Mouse (Mus musculus) retina, postnatal 1 day (tissue): ENCODE data around the gene Emc10.

Experiments used
- DNase-seq: peaks from one replicate; pipeline ENCODE4 v3.0.0-alpha.2; 2012

The Emc10 gene

DNA sequence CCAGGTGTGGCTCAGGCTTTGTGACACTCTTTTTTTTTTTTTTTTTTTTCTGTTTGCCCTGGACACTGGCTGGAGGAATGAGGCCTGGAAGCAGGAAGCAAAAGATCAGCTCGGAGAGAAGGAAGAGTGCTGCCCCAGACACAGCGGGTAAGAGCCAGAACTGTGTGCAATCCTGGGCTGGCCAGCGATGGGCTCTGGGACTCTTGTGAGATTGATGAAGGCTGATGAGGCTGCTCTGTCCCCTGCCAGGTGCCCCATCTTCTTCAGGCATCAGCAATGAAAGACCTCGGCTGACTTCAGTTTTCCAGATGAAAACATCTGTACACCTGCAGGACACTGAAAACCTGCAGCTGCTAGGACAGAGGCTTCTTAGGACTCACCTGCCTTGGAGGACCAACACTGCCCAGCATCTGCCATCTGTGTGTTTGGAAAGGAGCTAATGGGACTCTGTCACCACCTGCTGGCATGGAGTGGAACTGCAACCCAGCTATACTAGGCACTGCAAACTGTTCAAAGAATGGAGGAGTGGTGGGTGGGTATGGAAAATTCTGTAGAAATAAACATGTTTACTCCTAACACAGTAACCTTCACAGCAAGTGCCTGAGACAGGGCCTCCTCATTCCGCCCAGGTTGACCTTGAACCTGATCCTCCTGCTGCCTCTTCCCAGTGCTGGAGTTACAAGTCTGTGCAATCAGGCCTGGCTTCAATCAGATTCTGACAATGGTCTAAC lies 11.3 kb downstream of the Emc10 start:
- peak; percentile 89 for DNase-seq

DNA sequence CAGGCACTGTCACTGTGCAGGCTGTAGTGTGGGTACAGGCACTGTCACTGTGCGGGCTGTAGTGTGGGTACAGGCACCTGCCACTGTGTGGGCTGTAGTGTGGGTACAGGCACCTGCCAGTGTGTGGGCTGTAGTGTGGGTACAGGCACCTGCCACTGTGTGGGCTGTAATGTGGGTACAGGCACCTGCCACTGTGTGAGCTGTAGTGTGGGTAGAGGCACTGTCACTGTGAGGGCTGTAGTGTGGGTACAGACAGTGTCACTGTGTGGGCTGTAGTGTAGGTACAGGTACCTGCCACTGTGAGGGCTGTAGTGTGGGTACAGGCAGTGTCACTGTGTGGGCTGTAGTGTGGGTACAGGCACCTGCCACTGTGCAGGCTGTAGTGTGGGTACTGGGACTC lies 12.2 kb downstream of the Emc10 start:
- no peak for DNase-seq

DNA sequence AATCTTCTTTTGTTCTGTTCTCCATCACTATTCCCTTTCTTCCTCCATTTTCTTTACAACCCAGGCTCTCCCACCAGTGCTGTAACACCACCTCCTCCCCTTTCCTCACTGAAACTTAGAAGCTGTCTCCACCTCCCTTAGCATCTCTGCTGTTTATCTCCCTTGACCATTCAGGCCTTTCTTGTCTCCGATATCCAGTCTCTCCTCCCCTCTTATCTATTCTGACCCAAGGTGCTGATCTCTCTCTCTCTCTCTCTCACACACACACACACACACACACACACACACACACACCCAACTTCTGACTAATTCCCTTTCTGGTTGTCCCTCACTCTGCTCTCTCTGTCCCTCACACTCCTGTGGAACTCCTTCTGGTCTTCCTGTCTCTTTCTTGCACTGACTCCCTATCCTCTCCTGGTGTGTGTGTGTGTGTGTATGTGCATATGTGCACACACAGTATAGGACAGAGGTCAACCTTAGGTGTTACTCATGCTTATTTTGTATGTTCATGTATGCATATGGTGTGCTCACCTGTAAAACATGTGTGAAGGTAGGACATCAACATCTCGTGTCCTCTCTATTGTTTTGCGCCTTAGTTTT lies 13.4 kb downstream of the Emc10 start:
- DNase-seq, result no peak

DNA sequence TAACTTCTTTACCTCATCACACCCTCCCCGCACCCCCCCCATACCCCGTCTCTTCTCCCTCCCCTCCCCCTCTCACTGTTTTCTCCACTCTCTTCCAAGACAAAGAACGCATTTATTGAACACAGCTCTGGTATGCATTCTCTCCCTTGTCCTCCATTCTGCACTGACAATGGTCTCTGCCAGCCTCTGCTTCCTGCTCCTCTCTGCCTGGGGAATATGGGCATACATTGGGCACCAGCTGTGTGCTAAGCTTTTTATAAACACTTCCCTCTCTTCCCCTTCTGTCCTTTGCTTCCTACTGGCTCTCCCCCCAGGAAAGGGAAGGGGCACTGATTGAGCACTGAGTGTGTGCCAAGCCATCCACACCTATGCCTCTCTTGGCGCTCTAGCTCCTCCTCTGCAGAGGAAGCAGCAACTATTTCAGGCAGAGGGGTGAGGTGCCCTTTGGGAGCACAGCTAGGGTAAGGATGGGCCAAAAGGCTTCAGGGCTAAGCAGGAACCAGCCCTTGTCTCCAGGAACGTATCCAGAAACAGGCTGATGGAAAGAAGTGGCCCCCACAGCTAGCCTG lies 21.2 kb downstream of the Emc10 start:
- peak; percentile 63 for DNase-seq

DNA sequence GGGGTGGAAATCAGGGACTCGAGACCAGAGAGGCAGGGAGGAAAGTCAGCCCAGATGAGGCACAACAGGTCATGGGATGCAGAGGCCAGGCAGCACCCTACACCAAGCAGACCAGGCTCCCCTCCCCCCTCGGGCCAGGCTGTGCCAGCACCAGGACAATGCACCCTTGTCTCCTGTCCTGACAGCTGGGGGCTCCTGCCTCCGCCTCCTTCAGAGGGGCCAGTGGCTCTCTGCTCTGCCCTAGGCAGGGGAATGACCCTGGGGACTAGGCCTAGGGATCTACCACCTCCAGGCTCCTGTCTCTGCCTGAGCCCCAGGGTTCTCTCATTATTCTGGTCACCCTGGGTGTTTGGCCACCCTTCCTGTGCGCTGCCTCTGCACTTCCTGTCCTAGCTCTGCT lies 21.9 kb downstream of the Emc10 start:
- peak; percentile 95 for DNase-seq

DNA sequence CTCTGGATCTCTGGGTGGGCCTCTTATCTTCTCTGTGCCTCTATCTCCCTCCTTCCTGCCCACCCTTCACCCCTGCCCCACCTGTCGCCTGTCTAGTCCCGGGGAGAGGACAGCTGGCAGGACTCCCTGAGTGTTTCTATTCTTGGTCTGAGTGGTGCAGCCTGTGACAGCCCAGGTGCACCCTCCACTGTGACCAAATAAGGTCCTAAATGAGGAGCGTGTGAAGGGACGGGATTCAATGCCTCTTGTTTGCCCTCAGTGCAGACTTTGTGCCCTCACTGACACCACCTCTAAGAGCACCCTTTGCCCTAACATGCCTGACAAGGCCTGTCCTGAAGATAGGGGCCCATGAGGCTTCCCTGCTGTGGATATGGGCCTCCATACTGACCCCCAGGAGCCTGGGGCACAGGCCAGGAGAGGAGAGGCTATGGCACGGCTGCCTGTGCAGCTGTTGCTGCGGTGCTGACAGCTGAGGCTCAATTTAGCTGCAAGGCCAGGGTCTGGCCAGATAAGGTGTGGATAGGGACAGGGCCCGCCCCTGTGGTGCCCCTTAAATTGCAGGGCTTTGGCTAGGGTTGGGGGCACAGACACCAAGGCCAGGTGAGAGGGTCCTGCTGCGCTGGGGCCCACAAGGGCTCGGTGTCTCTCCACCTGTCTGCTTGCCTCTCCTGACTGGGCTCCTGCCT lies 23.2 kb downstream of the Emc10 start:
- peak; percentile 20 for DNase-seq

DNA sequence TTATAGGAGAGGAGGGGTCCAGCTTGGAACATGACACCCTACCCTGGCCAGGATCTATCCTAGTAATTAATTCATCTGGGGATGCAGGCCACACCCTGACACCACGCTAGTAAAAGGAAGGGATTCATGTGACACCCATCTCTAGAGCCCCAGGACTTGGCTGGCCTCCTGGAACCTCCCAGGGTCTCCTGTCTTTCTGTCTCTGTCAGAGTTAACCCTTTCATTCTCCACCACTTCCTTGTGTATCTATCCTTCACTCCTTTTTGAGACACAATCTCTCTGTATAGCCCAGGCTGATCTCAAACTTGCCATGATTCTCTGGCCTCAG lies 23.8 kb downstream of the Emc10 start:
- no peak for DNase-seq

DNA sequence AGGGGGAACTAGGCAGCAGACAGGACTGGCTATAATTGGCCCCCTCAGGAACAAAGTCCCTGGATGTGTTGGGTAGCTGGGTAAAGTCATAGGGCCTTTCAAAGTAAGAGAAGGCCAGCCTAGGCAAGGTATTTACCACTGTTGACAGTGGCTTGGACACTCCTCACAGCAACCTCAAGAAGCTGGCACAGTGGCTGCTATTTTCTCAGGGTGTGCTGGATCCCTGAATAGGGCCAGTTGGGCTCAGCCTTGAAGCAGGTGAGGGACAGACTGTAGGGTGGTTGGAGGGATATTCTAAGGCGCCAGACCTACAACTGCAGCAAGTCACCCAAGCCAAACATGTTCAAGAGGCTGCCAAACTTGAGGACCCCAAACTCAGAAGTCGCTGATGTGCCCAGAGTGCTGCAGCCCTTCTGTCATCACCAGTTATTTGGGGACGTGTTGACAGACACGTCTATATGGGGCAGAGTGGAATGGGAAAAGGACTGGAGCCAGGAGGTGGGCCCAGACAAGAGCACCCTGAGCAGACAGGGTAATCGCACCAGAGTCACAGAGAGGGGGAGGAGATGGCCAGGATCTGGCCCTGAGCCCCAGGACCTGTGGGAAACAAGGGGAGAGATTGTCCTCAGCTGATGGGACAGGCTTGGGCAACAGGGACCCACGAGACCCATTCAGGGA lies 24.3 kb downstream of the Emc10 start:
- DNase-seq, result peak; percentile 33

DNA sequence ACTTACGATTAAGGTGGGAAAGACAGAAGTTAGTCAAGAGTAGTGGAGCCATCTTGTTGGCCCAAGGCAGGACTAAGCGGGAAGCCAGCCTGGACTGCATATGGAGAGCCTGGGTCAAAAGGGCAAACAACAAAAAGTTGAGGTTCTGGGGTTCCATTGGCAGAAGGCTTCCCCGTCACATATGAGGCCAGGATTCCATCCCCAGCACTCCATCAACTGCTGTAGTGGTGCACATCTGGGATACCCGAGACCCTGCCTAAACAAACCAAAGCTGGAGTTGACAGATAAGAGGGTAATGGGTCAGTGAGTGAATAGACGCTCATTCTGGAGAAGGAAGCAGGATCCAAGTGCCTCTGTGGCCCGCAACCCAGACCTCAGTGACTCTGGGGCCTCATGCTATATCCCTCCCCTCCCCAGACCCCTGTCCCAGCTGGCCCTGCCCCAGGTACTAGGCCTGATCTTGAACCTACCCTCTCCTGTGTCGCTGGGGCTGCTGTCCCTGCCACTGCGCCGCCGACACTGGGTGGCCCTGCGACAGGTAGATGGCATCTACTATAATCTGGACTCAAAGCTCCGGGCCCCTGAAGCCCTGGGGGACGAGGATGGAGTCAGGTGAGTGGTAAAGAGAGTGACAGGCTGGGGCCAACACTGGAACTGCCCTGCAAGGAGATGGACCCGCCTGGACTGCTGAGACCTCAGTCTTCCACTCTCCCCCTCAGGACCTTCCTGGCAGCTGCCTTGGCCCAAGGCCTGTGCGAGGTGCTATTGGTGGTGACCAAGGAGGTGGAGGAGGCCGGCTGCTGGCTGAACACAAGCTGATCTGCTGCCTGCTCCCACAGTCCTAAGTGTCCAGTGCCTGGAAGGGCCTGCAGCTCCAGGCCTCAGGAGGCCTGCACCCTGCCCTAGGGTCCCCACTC lies 25.4 kb downstream of the Emc10 start:
- no peak for DNase-seq

DNA sequence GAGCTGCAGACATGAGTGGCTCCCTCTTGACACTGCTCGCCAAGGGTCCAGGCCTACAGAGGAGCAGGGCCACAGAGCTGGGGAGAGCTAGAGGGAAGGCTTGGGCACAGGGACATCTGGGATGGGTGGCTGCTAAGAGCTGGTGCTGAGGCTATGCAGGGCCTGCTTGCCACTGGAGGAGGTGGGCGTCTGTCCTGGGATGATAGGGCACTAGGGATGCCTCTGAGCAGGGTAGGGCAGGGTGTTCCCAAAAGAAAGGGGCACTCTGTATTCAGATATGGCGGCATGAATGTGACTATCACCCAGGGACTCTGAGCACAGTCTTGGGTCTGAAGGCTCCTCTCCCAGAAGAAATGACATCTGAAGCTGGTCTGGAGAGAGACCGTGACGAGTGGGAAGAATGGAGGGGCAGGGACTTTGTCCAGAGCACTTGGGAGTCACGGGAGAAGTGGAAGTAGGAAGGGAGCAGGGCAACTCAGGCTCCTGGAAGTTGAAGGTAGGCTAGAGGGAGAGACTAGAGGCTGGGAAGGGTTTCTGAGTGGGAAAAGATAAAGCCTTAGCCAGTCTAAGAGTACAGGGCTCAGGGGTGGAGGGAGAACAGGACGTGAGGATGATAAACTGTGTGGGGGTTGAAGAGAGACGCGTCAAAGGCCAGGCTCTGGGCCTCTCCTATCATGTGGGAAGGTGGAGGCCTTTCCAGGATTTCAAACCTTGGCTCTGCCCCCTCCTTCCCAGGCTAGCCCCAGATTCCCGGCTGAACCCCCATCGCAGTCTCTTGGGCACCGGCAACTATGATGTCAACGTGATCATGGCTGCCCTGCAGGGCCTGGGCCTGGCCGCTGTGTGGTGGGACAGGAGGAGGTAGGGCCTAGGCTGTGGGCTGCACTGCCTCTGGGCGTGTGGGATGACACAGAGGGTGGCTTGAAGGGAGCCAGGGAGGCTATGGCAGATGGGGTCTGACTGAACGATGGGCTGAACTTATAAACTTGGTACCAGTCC lies 26.4 kb downstream of the Emc10 start:
- DNase-seq, result no peak

DNA sequence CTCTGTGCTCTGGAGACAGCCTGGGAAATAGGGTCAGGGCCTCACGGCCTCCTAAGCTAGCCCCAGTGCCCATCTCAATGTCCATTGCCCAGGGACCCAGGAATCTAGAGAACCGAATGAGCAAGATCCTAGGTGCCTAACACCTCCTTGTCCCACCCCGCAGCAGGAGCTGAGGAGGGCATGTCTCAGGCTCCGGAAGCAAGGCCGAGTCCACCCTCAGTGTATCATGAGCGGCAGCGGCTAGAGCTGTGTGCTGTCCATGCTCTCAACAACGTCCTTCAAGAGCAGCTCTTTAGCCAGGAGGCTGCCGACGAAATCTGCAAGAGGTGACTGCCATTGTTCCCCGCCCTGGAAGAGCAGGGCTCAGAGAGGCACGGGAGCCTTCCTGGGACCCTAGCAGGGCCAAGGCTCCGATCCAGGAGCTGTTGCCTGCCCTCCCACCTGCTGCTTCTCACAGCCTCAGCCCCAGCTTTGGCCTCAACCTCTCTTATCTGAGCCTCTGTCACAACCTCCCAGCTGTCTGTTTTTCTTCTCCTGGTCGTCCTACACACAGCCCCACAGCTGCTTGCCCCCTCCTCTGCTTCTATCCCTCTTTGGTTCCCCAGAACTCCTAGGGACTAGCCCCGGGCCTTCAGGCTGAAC lies 27.6 kb downstream of the Emc10 start:
- no peak for DNase-seq

DNA sequence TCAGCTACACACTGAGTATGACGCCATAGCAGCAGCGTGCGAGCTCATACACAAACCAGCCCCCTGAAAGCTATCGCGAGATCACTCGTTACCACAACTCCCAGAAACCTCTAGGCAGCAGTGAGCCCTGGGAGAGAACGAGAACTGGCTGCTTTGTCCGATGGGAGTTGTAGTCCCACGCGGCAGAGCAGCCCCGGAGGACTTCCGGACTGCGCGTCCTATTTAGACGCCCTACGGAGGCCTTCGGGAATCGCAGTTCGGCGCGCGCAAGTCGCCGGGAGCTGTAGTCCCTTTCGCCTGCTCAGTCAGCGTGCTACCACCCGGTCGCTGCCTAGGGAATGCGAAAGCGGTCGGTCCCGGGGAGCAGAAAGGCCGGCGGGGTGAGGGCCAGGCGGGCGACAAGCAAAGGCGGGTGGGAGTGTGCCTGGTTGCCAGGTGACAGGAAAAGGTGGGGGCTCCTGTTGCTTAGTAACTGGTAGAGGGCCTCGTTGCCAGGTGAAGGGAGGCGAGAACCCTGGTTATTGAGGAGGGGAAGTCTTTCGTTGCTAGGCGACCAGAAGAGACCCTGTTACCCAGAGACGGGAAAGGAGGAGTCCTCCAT lies 28.4 kb downstream of the Emc10 start, which contains the start of gene Josd2:
TSS of gene Josd2 (plus strand) at position 170 of the 601 bp plus-strand sequence.
- peak; percentile 99 for DNase-seq

DNA sequence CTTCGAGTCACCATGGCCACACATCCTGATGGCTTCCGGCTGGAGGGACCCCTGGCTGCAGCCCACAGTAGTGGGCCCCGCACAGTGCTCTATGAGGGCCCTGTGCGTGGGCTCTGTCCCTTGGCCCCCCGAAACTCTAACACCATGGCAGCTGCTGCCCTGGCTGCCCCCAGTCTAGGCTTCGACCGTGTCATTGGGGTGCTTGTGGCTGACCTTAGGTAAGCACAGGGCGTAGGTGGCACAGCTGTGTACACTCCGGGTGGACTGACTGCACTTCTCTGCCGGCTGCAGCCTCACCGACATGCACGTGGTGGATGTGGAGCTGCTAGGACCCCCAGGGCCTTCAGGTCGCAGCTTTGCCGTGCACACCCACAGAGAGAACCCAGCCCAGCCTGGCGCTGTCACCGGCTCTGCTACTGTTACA lies 29.4 kb downstream of the Emc10 start:
- no peak for DNase-seq

DNA sequence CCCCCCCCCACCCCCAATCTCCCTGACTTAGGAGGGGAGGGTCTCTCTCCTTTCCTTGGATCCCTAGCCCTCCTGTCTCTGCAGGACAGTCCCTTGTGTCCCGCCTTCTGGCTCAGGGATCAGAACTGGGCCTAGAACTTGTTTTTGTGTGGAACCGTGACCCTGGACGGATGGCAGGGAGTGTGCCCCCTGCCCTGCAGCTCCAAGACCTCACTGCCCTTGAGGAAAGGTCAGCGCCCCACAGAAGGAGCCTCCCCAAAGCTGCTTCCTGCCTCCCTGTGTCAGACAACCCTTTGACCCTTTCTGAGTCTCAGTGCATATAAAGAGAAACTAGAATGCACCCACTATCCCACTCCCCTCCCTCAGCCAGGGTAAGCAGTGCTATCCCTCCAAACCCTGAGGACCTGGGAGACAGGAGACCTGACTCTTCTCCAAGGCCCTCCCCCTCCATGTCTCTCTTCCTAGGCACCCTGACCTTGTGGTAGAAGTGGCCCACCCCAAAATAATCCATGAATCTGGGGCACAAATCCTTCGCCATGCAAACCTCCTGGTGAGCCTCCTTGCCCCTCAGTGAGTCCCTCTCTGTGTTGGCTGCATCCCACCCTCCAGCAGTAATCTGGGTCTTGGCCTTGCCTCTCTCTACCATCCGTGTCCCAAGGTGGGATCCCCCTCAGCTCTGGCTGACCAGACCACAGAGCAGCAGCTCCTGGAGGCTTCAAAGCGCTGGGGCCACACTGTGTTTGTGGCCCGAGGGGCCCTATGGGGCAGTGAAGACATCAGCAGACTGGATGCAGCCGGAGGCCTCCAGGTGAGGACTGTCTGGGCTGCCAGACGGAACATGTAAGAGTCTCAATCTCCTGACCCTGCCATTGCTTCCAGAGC lies 30.1 kb downstream of the Emc10 start:
- DNase-seq, result no peak

DNA sequence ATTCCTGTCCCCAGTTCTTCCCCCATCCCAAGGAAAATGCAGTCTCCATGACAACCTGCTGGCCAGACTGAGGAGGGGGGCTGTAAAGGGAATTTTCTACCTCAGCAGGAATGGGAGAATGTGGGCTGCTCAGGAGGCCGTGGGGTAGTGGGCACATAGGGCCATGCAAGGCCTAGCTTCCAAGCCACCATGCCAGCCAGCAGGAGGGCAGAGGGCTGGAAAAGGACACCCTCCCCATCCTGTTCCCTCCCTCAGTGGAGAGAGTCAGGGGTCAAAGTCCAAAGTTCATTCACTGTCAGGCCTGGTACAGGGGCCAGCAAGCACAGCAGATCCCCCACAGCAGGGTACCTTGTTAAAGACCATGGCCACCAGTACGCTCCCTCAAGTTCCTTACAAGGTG lies 31.2 kb downstream of the Emc10 start, which contains the start of gene Aspdh:
TSS of gene Aspdh (plus strand) at position 281 of the 400 bp plus-strand sequence.
- DNase-seq, result no peak

DNA sequence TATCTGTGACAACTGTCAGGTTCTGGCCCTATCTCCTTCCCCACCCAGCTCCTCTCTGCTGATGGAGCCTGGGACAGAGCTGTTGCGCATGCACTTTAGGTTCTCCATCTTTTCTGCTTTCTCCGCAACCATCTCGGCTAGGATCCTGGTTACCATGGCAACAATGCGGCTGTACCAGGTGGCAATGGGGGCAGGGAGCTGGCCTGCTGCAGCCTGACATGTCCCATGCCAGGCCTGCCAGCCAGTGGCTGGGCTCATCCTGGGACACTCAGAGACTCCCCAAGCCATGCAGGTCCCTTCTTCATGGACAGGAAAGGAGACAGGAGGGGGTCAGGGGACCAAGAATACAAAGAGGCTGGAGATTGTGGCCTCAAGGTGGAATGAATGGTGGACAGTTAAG lies 31.8 kb downstream of the Emc10 start:
- peak; percentile 65 for DNase-seq

DNA sequence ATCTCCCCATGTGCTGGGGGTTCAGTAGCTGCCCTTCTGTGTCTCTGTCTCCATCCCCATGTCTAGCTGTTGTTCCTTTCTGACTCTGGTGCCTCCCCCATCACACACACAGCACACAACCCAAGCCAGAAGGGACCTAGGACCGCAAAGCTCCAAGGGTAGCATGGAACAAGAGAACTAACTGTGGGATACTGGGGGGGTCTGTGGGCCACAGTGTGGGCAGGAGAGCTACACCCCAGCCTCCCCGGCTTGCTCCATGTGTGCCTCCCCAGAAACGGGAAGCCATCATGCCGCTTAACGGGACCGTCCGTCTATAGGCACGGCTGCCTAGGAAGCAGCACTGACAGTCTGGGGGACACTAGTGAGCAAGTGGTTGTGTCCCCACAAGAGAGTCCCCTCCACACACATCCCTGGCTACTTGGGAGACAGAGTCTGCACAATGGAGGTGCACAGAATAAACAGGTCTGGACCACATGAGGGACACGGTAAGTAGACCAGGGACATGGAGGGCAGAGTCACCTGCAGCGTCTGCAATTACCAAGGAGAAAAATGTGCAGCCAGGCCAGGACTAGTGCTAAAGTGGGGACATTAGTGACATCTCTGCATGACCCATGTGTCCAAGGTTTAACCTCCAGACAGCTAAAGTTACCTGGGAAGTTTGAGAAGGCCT lies 32.6 kb downstream of the Emc10 start:
- DNase-seq, result no peak

DNA sequence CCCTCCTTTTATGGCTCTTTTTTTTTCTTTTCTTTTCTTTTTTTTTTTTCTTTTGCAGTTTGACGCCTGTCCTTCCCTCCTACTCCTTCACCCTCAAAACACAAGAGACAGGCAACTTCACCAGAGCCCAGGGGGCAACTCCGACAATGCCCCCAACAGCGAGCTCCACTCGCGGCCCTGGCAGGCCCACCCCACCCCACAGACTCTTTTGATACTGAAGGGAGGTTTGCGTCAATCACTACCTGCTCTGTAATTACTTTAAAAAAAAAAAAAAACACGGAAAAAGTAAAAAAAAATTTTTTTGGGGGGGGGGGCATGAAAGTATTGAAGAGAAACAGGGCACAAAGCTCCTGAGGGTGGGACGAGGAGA lies 33.3 kb downstream of the Emc10 start:
- DNase-seq, result no peak
